22 mouse cellular contexts compared by ENCODE assay signal in genomic region chr16:10507445-10507844, GRCm38 (mm10). TPM values are rescaled to one million over a fixed set of nuclear protein-coding genes. Genes with fewer than 3 reads are reported as not detected.
DNase-seq lines count a peak whose midpoint lies in the region; ATAC-seq and TF ChIP-seq lines count a peak whose summit lies in the region.
"Had no signal": no experiment of that assay in that cellular context is flagged by ENCODE, and none has a peak within 500 bp of the region (broad histone marks: within the 10 kb centered on the region; RNA-seq: fewer than 3 reads in every experiment).

No protein-coding gene starts in this region.

- H3K4me1 ChIP-seq in forebrain, embryonic 13.5 days = peaks cover 9% of the 10 kb centered on the region; the same call in 1 of the 2 replicates
- H3K4me1 ChIP-seq in forebrain, embryonic 11.5 days (replicated peaks; ENCODE audit: control insufficient read depth, insufficient read depth, low read length) = no peaks in the 10 kb centered on the region
- peaks cover 8% of the 10 kb centered on the region; the same call in 1 of the 2 replicates for H3K4me1 ChIP-seq in forebrain, embryonic 15.5 days
- H3K4me1 ChIP-seq in forebrain, embryonic 12.5 days = 0 out of 2 replicates have a peak, but pooled peaks cover 5% of the 10 kb centered on the region
- peaks cover 19% of the 10 kb centered on the region; the same call in 1 of the 2 replicates for H3K4me1 ChIP-seq in spleen, adult 2 months (ENCODE audit: control insufficient read depth, insufficient read depth, insufficient read length)
- no peaks in the 10 kb centered on the region for H3K4me1 ChIP-seq in forebrain, postnatal 0 days (ENCODE audit: insufficient read depth)
- H3K4me1 ChIP-seq: embryonic facial prominence, embryonic 13.5 days; embryonic facial prominence, embryonic 15.5 days had no signal

- no peak overlapping the region for H3K27ac ChIP-seq in forebrain, embryonic 13.5 days
- no peak overlapping the region for H3K27ac ChIP-seq in forebrain, embryonic 11.5 days (ENCODE audit: low read depth, low read length)
- H3K27ac ChIP-seq in forebrain, embryonic 15.5 days (replicated peaks) = no peak overlapping the region
- H3K27ac ChIP-seq in forebrain, embryonic 12.5 days = no peak overlapping the region
- H3K27ac ChIP-seq in spleen, adult 2 months (ENCODE audit: insufficient read depth, low read length) = peak overlapping the region; percentile 89
- H3K27ac ChIP-seq in forebrain, postnatal 0 days (ENCODE audit: low read depth, low read length) = no peak overlapping the region
- H3K27ac ChIP-seq: embryonic facial prominence, embryonic 13.5 days; embryonic facial prominence, embryonic 15.5 days had no signal

- TF ChIP-seq CTCF in spleen, adult 2 months (IDR thresholded peaks at IDR 0.05; ENCODE audit: extremely low read depth, insufficient read depth, insufficient read length, insufficient replicate concordance) = no peak
- no peak for TF ChIP-seq CTCF in forebrain, postnatal 0 days (IDR thresholded peaks at IDR 0.05; ENCODE audit: low read depth)

- ATAC-seq in forebrain, embryonic 13.5 days = peak; percentile 51
- no peak for ATAC-seq in forebrain, embryonic 11.5 days (replicated peaks; ENCODE audit: low FRiP score)
- ATAC-seq in forebrain, embryonic 15.5 days (replicated peaks) = 0 out of 2 replicates have a peak, but pooled peaks have one; percentile 42
- no peak for ATAC-seq in forebrain, embryonic 12.5 days (ENCODE audit: low FRiP score)
- ATAC-seq in forebrain, postnatal 0 days = peak; percentile 45

- H3K4me2 ChIP-seq in forebrain, embryonic 13.5 days = no peak overlapping the region
- no peak overlapping the region for H3K4me2 ChIP-seq in forebrain, embryonic 11.5 days (ENCODE audit: low read depth, low read length, severe bottlenecking)
- H3K4me2 ChIP-seq in forebrain, embryonic 15.5 days (replicated peaks) = no peak overlapping the region
- no peak overlapping the region for H3K4me2 ChIP-seq in forebrain, embryonic 12.5 days
- no peak overlapping the region for H3K4me2 ChIP-seq in forebrain, postnatal 0 days (ENCODE audit: low read depth)
- H3K4me2 ChIP-seq: embryonic facial prominence, embryonic 13.5 days; embryonic facial prominence, embryonic 15.5 days had no signal

- TF ChIP-seq POLR2A in spleen, adult 2 months (IDR thresholded peaks at IDR 0.05; ENCODE audit: low read depth, low read length) = no peak

- H3K9ac ChIP-seq in forebrain, embryonic 13.5 days = no peak overlapping the region
- no peak overlapping the region for H3K9ac ChIP-seq in forebrain, embryonic 11.5 days (ENCODE audit: low read length)
- no peak overlapping the region; the same call in 1 of the 2 replicates for H3K9ac ChIP-seq in forebrain, embryonic 15.5 days (replicated peaks)
- H3K9ac ChIP-seq in forebrain, embryonic 12.5 days = no peak overlapping the region
- no peak overlapping the region; the same call in 1 of the 2 replicates for H3K9ac ChIP-seq in forebrain, postnatal 0 days
- H3K9ac ChIP-seq: embryonic facial prominence, embryonic 13.5 days; embryonic facial prominence, embryonic 15.5 days had no signal

- no peaks in the 10 kb centered on the region for H3K36me3 ChIP-seq in forebrain, embryonic 13.5 days (ENCODE audit: poor library complexity, severe bottlenecking)
- H3K36me3 ChIP-seq in forebrain, embryonic 11.5 days (ENCODE audit: control insufficient read depth, insufficient read depth, low read length) = no peaks in the 10 kb centered on the region
- no peaks in the 10 kb centered on the region for H3K36me3 ChIP-seq in forebrain, embryonic 15.5 days
- H3K36me3 ChIP-seq in forebrain, embryonic 12.5 days (replicated peaks) = no peaks in the 10 kb centered on the region
- peaks cover 58% of the 10 kb centered on the region for H3K36me3 ChIP-seq in spleen, adult 2 months (ENCODE audit: control insufficient read depth, insufficient read depth, low read length)
- H3K36me3 ChIP-seq in forebrain, postnatal 0 days (ENCODE audit: insufficient read depth) = no peaks in the 10 kb centered on the region
- H3K36me3 ChIP-seq: embryonic facial prominence, embryonic 13.5 days; embryonic facial prominence, embryonic 15.5 days had no signal

- no peaks in the 10 kb centered on the region for H3K9me3 ChIP-seq in forebrain, embryonic 13.5 days (replicated peaks)
- H3K9me3 ChIP-seq in forebrain, embryonic 11.5 days (ENCODE audit: control insufficient read depth, low read length) = no peaks in the 10 kb centered on the region
- H3K9me3 ChIP-seq in forebrain, embryonic 15.5 days = no peaks in the 10 kb centered on the region
- no peaks in the 10 kb centered on the region for H3K9me3 ChIP-seq in forebrain, embryonic 12.5 days
- H3K9me3 ChIP-seq in forebrain, postnatal 0 days (ENCODE audit: low read length) = no peaks in the 10 kb centered on the region
- H3K9me3 ChIP-seq: embryonic facial prominence, embryonic 13.5 days; embryonic facial prominence, embryonic 15.5 days had no signal

- WGBS in forebrain, embryonic 13.5 days = 10% methylated on average over 4 of the region's 4 CpGs
- 45% methylated on average over 4 of the region's 4 CpGs for WGBS in forebrain, embryonic 11.5 days
- 12% methylated on average over 4 of the region's 4 CpGs for WGBS in forebrain, embryonic 15.5 days
- 21% methylated on average over 4 of the region's 4 CpGs for WGBS in forebrain, embryonic 12.5 days
- 74% methylated on average over 4 of the region's 4 CpGs for WGBS in spleen, adult 2 months
- WGBS in forebrain, postnatal 0 days = 19% methylated on average over 4 of the region's 4 CpGs

- DNase-seq in forebrain, embryonic 11.5 days (ENCODE audit: low spot score) = no peak
- no peak for DNase-seq in spleen, adult 2 months (ENCODE audit: low read depth in 1 of 2, low spot score in 2 of 2)
- DNase-seq in spleen, postnatal 4 days (ENCODE audit: low spot score in 2 of 2) = no peak
- DNase-seq in forebrain, postnatal 0 days = no peak
- DNase-seq in cerebellum, postnatal 4 days (ENCODE audit: low spot score in 2 of 2) = no peak
- DNase-seq: adrenal gland, adult 2 months; adrenal gland, postnatal 10 days; adrenal gland, postnatal 25 days; cerebellum, adult 11-12 months; cerebellum, adult 2 months; cerebellum, adult 9-10 months; cerebellum, postnatal 10 days; cerebellum, postnatal 25 days; embryo, embryonic 11 days had no signal

- no peak overlapping the region for H3K4me3 ChIP-seq in forebrain, embryonic 13.5 days
- no peak overlapping the region for H3K4me3 ChIP-seq in forebrain, embryonic 11.5 days (ENCODE audit: low read depth, low read length)
- H3K4me3 ChIP-seq in forebrain, embryonic 15.5 days = no peak overlapping the region
- H3K4me3 ChIP-seq in forebrain, embryonic 12.5 days (replicated peaks) = no peak overlapping the region
- no peak overlapping the region for H3K4me3 ChIP-seq in spleen, adult 2 months (ENCODE audit: extremely low read depth, insufficient read depth, insufficient read length)
- no peak overlapping the region for H3K4me3 ChIP-seq in forebrain, postnatal 0 days (ENCODE audit: low read depth, low read length)
- H3K4me3 ChIP-seq: embryonic facial prominence, embryonic 13.5 days; embryonic facial prominence, embryonic 15.5 days; erythroblast, embryonic 14.5 days had no signal

- H3K27me3 ChIP-seq in forebrain, embryonic 13.5 days = 0 out of 2 replicates have a peak, but pooled peaks cover 2% of the 10 kb centered on the region
- H3K27me3 ChIP-seq in forebrain, embryonic 11.5 days (ENCODE audit: control insufficient read depth, insufficient read depth, low read length) = no peaks in the 10 kb centered on the region
- no peaks in the 10 kb centered on the region for H3K27me3 ChIP-seq in forebrain, embryonic 15.5 days
- peaks cover under 1% of the 10 kb centered on the region; the same call in 1 of the 2 replicates for H3K27me3 ChIP-seq in forebrain, embryonic 12.5 days
- H3K27me3 ChIP-seq in spleen, adult 2 months (ENCODE audit: control insufficient read depth, insufficient read depth, low read length) = no peaks in the 10 kb centered on the region
- no peaks in the 10 kb centered on the region for H3K27me3 ChIP-seq in forebrain, postnatal 0 days (ENCODE audit: insufficient read depth, low read length)
- H3K27me3 ChIP-seq: embryonic facial prominence, embryonic 15.5 days had no signal

RNA-seq across cellular contexts. Expression of gene Ciita, which starts 27.6 kb away (rescaled TPM):
- 0.29 and 0.40 TPM in 2 replicates for polyA plus RNA-seq in forebrain, embryonic 13.5 days (2015; fragmentation: Nextera tagmentation; extraction: Ambion mirVana)
- polyA plus RNA-seq in forebrain, embryonic 11.5 days (2014; fragmentation: Nextera tagmentation; extraction: Ambion mirVana) = 0.35 and 0.63 TPM in 2 replicates
- polyA plus RNA-seq in forebrain, embryonic 15.5 days (2015; fragmentation: Nextera tagmentation; extraction: Ambion mirVana) = 0.37 and 0.51 TPM in 2 replicates
- polyA plus RNA-seq in forebrain, embryonic 12.5 days (2016; fragmentation: Nextera tagmentation; extraction: Ambion mirVana) = 0.32 and 0.42 TPM in 2 replicates
- polyA plus RNA-seq in spleen, adult 2 months (2012; rRNA removed) = 82.2 and 98.8 TPM in 2 replicates
- total RNA-seq in forebrain, postnatal 0 days (2014; rRNA removed) = not detected in 2 replicates
- 0.06 and 0.10 TPM in 2 replicates for polyA plus RNA-seq in forebrain, postnatal 0 days (2015; fragmentation: Nextera tagmentation; extraction: Ambion mirVana)
- total RNA-seq: MEL had no signal
- polyA plus RNA-seq: C2C12; erythroblast, embryonic 14.5 days had no signal

RNA-seq across cellular contexts. Expression of gene Dexi, which starts 35.4 kb away (rescaled TPM):
- polyA plus RNA-seq in forebrain, embryonic 13.5 days (2015; fragmentation: Nextera tagmentation; extraction: Ambion mirVana) = 15.0 and 17.3 TPM in 2 replicates
- polyA plus RNA-seq in forebrain, embryonic 11.5 days (2014; fragmentation: Nextera tagmentation; extraction: Ambion mirVana) = 23.5 and 25.9 TPM in 2 replicates
- 18.1 and 18.3 TPM in 2 replicates for polyA plus RNA-seq in forebrain, embryonic 15.5 days (2015; fragmentation: Nextera tagmentation; extraction: Ambion mirVana)
- polyA plus RNA-seq in forebrain, embryonic 12.5 days (2016; fragmentation: Nextera tagmentation; extraction: Ambion mirVana) = 20.4 and 22.6 TPM in 2 replicates
- 40.8 and 55.1 TPM in 2 replicates for polyA plus RNA-seq in spleen, adult 2 months (2012; rRNA removed)
- total RNA-seq in forebrain, postnatal 0 days (2014; rRNA removed) = 23.9 and 24.6 TPM in 2 replicates
- 16.1 and 16.2 TPM in 2 replicates for polyA plus RNA-seq in forebrain, postnatal 0 days (2015; fragmentation: Nextera tagmentation; extraction: Ambion mirVana)

RNA-seq across cellular contexts. Expression of gene Clec16a, which starts 37.7 kb away (rescaled TPM):
- polyA plus RNA-seq in forebrain, embryonic 13.5 days (2015; fragmentation: Nextera tagmentation; extraction: Ambion mirVana) = 54.3 and 61.7 TPM in 2 replicates
- polyA plus RNA-seq in forebrain, embryonic 11.5 days (2014; fragmentation: Nextera tagmentation; extraction: Ambion mirVana) = 44.6 and 46.3 TPM in 2 replicates
- polyA plus RNA-seq in forebrain, embryonic 15.5 days (2015; fragmentation: Nextera tagmentation; extraction: Ambion mirVana) = 71.2 and 77.1 TPM in 2 replicates
- 51.0 and 53.9 TPM in 2 replicates for polyA plus RNA-seq in forebrain, embryonic 12.5 days (2016; fragmentation: Nextera tagmentation; extraction: Ambion mirVana)
- polyA plus RNA-seq in spleen, adult 2 months (2012; rRNA removed) = 8.2 and 10.0 TPM in 2 replicates
- total RNA-seq in forebrain, postnatal 0 days (2014; rRNA removed) = 43.5 and 52.3 TPM in 2 replicates
- polyA plus RNA-seq in forebrain, postnatal 0 days (2015; fragmentation: Nextera tagmentation; extraction: Ambion mirVana) = 47.6 and 65.8 TPM in 2 replicates

Comparison
In these comparisons a context has a peak if more than half of its experiments do, and no peak if none do; other contexts are left out.
1. ATAC-seq: peak in forebrain, embryonic 13.5 days (single experiment), forebrain, embryonic 15.5 days (single experiment) and forebrain, postnatal 0 days (single experiment); none in forebrain, embryonic 11.5 days (single experiment) and forebrain, embryonic 12.5 days (single experiment).
2. RNA of gene Ciita, which starts 27.6 kb away (polyA plus RNA-seq): 82.2 to 98.8 TPM in spleen, adult 2 months; 0.35 to 0.63 TPM in forebrain, embryonic 11.5 days, 0.32 to 0.42 TPM in forebrain, embryonic 12.5 days, 0.29 to 0.40 TPM in forebrain, embryonic 13.5 days, 0.37 to 0.51 TPM in forebrain, embryonic 15.5 days and 0.06 to 0.10 TPM in forebrain, postnatal 0 days; every median in the first group is over 10 times any median in the second.